Mouse (Mus musculus): ENCODE results near the gene Rpl13a. TPM values are rescaled to one million over a fixed set of nuclear protein-coding genes. Genes with fewer than 3 reads are reported as not detected.

The Rpl13a gene
- polyA plus RNA-seq (2015; fragmentation: Nextera tagmentation; extraction: Ambion mirVana), result 1,221 and 1,252 TPM in 2 replicates

GRCm38 (mm10) chr7:45128624-45129246, at the start of gene Rpl13a:
Gene Rpl13a (minus strand): TSS chr7:45128761.

DNA sequence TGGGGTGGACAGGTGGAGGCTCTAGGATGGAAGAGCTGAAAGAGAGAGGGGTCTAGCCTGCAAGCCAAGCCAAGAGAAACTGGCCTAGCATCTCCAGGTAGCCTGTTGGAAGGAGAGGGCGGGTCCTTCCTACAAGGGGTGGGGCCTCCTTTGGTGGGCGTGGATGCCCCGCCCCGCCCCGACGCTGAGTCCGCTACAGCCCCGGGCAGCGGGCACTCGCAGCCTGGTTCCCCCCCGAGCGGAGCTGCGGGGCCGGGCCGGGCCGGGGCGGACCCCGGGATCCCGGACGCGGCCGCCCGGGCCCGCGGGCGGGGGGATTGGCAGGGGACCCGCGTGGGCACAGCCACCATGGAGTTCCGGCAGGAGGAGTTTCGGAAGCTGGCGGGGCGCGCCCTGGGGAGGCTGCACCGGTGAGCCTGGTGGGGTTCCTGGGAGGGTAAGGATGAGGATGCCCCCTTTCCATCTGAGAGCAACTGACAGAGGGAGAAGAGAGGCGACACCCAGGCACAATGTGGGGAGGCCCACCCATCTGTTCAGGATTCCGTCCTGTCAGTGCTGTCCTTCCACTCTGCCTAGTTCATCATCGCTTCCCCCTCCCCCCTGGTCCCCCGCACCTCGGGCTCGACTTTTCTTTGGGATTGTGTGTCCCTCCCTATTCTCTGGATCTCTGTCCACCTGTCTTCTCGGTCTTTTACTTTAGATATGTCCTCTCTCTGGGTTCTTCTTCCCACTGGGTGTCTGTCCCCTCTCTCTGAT, 35.4 kb upstream of the Rpl13a start, which contains the start of gene Slc17a7:
Slc17a7 (plus strand) TSS at position 215 of the 756 bp plus-strand sequence.

GRCm38 (mm10) chr7:45154096-45154992, 25.8 kb upstream of the Rpl13a start, which contains the start of the genes Pih1d1 and Aldh16a1:
Gene Pih1d1 (plus strand): TSS chr7:45154303.
Gene Aldh16a1 (minus strand): TSS chr7:45154584.

DNA sequence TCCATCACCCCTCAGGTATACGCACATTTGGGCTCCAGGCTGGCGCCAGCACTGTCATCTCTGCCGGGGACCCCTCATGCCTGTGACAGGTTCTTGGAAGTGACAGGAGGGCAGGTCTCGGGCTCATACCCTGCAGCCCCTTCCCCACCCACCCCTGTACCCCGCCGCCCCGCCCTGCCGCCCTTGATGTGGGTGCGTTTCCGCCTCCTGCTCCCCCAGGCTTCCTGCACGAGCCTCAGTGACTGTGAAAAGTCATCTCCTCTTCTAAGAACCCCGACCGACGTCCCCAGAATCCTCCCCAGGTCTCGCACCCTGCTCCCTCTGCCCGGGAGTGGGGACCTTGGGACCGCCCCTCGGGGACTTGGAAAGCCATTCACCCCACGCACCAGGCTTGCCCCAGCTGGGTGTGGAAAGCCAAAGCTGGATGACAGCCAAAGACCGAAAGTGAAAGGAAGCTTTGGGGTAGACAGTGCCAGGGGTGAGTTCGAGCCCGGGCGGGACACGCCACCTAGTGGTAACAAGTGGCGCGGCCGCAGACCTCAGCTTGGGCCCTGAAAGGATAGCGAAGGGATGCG, 7.5 kb upstream of the Rpl13a start, which contains the start of the genes Gm45713 and Flt3l:
Gm45713 (minus strand) TSS at position 239 of the 575 bp plus-strand sequence.
Flt3l (minus strand) TSS at position 440 of the 575 bp plus-strand sequence.

GRCm38 (mm10) chr7:45124224-45125143, 4.1 kb downstream of the Rpl13a start, which contains the start of gene Rps11:
Gene Rps11 (minus strand): TSS chr7:45124439.

DNA sequence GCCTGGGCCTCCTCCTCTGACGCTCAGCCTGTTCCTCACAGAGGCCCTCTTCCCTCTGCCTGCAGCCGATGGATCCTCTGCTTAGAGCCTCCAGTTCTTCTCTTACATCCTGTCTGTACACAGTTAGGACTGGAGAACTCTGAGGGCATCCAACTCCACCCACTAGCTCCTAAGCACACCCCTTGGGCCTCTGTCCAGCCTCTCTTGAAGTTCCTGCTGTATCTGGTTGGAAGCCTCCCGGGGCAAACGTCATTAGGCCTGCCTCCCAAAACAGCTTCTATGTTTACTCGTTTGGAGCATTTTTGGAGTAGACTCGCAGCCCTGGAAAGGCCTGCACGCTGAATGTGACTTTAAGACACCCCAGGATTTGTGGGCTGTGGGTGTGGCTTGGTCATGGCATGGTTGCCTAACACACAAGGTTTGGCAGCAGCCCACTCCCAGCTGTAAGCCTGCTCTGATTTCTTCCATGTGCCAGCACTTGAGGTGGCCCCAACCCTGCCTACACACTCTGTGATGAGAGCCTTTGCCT, 24.8 kb downstream of the Rpl13a start, which contains the start of gene Fcgrt:
Fcgrt (minus strand) TSS at position 200 of the 529 bp plus-strand sequence.

DNA sequence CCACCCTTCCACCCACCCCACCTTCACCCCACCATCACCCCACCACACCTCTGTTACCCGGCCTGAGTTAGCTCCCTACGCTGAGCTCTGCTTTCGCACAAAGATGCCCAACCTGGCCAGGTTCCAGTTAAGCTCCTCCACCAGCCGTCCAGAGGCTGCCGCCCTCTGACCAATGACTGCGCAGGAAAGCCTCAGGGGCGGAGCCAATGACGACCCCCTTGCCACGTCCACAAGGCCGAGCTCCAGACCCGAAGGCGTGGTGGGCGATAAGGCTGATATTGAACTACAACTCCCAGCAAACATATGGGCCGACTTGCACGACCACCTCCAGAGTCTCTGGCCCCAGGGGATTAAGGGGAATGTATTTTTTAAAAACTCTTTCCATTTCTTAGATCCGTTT, 36.5 kb downstream of the Rpl13a start, which contains the start of gene Rcn3:
Rcn3 (minus strand) TSS at position 174 of the 400 bp plus-strand sequence.

MicroRNA genes within 50 kb of the gene (microRNA counts, 519-probe panel; counts per million panel counts)
- microRNA mmu-miR-150, result 3,260 counts per million, percentile 53 among the panel's probes with 10 or more counts

Small RNAs within 50 kb of the gene (microRNA-seq; reads per million reads assigned to microRNA genes)
- gene Mir150 (67.4 reads per million, percentile 43 among the genes with 10 or more reads in this experiment), gene Mir5121 (20.4 reads per million, percentile 28 among the genes with 10 or more reads in this experiment), gene Mir7055 (not detected)

Other genes starting within 250 kb of the Rpl13a start
- 56.3 and 58.9 TPM in 2 replicates for gene Med25, start 236.0 kb downstream of the Rpl13a start, polyA plus RNA-seq (2015; fragmentation: Nextera tagmentation; extraction: Ambion mirVana)
- 27.5 and 29.3 TPM in 2 replicates for gene Fuz, start 232.7 kb downstream of the Rpl13a start, polyA plus RNA-seq (2015; fragmentation: Nextera tagmentation; extraction: Ambion mirVana)
- 32.3 and 40.8 TPM in 2 replicates for gene Ap2a1, start 199.3 kb downstream of the Rpl13a start, polyA plus RNA-seq (2015; fragmentation: Nextera tagmentation; extraction: Ambion mirVana)
- 0.23 and 0.39 TPM in 2 replicates for gene Tsks, start 185.6 kb downstream of the Rpl13a start, polyA plus RNA-seq (2015; fragmentation: Nextera tagmentation; extraction: Ambion mirVana)
- 10.1 and 10.3 TPM in 2 replicates for gene Cpt1c, start 153.9 kb downstream of the Rpl13a start, polyA plus RNA-seq (2015; fragmentation: Nextera tagmentation; extraction: Ambion mirVana)
- 237 and 244 TPM in 2 replicates for gene Prmt1, start 142.2 kb downstream of the Rpl13a start, polyA plus RNA-seq (2015; fragmentation: Nextera tagmentation; extraction: Ambion mirVana)
- gene Irf3, start 131.1 kb downstream of the Rpl13a start, polyA plus RNA-seq (2015; fragmentation: Nextera tagmentation; extraction: Ambion mirVana), result 52.3 and 56.8 TPM in 2 replicates
- gene Bcl2l12, start 130.0 kb downstream of the Rpl13a start, polyA plus RNA-seq (2015; fragmentation: Nextera tagmentation; extraction: Ambion mirVana), result 31.9 and 33.3 TPM in 2 replicates
- 22.9 and 24.6 TPM in 2 replicates for gene Scaf1, start 112.4 kb downstream of the Rpl13a start, polyA plus RNA-seq (2015; fragmentation: Nextera tagmentation; extraction: Ambion mirVana)
- 342 and 359 TPM in 2 replicates for gene Rras, start 110.8 kb downstream of the Rpl13a start, polyA plus RNA-seq (2015; fragmentation: Nextera tagmentation; extraction: Ambion mirVana)
- gene Prr12, start 75.9 kb downstream of the Rpl13a start, polyA plus RNA-seq (2015; fragmentation: Nextera tagmentation; extraction: Ambion mirVana), result 4.3 and 5.6 TPM in 2 replicates
- 33.7 and 38.6 TPM in 2 replicates for gene Nosip, start 66.3 kb downstream of the Rpl13a start, polyA plus RNA-seq (2015; fragmentation: Nextera tagmentation; extraction: Ambion mirVana)
- gene Prrg2, start 66.1 kb downstream of the Rpl13a start, polyA plus RNA-seq (2015; fragmentation: Nextera tagmentation; extraction: Ambion mirVana), result 22.6 and 23.4 TPM in 2 replicates
- 345 and 360 TPM in 2 replicates for gene Rcn3, start 36.5 kb downstream of the Rpl13a start, polyA plus RNA-seq (2015; fragmentation: Nextera tagmentation; extraction: Ambion mirVana)
- gene Fcgrt, start 24.9 kb downstream of the Rpl13a start, polyA plus RNA-seq (2015; fragmentation: Nextera tagmentation; extraction: Ambion mirVana), result 134 and 152 TPM in 2 replicates
- gene Rps11, start 4.3 kb downstream of the Rpl13a start, polyA plus RNA-seq (2015; fragmentation: Nextera tagmentation; extraction: Ambion mirVana), result 1,079 and 1,156 TPM in 2 replicates
- 0.22 and 0.60 TPM in 2 replicates for gene Gm45713, start 7.5 kb upstream of the Rpl13a start, polyA plus RNA-seq (2015; fragmentation: Nextera tagmentation; extraction: Ambion mirVana)
- 3.5 and 4.9 TPM in 2 replicates for gene Flt3l, start 7.7 kb upstream of the Rpl13a start, polyA plus RNA-seq (2015; fragmentation: Nextera tagmentation; extraction: Ambion mirVana)
- 52.0 and 54.3 TPM in 2 replicates for gene Pih1d1, start 25.5 kb upstream of the Rpl13a start, polyA plus RNA-seq (2015; fragmentation: Nextera tagmentation; extraction: Ambion mirVana)
- gene Aldh16a1, start 25.8 kb upstream of the Rpl13a start, polyA plus RNA-seq (2015; fragmentation: Nextera tagmentation; extraction: Ambion mirVana), result 19.3 and 21.1 TPM in 2 replicates
- 0.08 TPM in 1 of 2 replicates, not detected in the other for gene Slc17a7, start 35.2 kb upstream of the Rpl13a start, polyA plus RNA-seq (2015; fragmentation: Nextera tagmentation; extraction: Ambion mirVana)
- not detected in 2 replicates for gene Gfy, start 50.8 kb upstream of the Rpl13a start, polyA plus RNA-seq (2015; fragmentation: Nextera tagmentation; extraction: Ambion mirVana)
- gene Pth2, start 52.2 kb upstream of the Rpl13a start, polyA plus RNA-seq (2015; fragmentation: Nextera tagmentation; extraction: Ambion mirVana), result not detected in 2 replicates
- gene Ccdc155, start 76.1 kb upstream of the Rpl13a start, polyA plus RNA-seq (2015; fragmentation: Nextera tagmentation; extraction: Ambion mirVana), result 0.26 and 0.35 TPM in 2 replicates
- gene Dkkl1, start 83.4 kb upstream of the Rpl13a start, polyA plus RNA-seq (2015; fragmentation: Nextera tagmentation; extraction: Ambion mirVana), result 13.9 and 16.5 TPM in 2 replicates
- 39.4 and 41.4 TPM in 2 replicates for gene Tead2, start 87.0 kb upstream of the Rpl13a start, polyA plus RNA-seq (2015; fragmentation: Nextera tagmentation; extraction: Ambion mirVana)
- 4.2 and 18.7 TPM in 2 replicates for gene Cd37, start 110.4 kb upstream of the Rpl13a start, polyA plus RNA-seq (2015; fragmentation: Nextera tagmentation; extraction: Ambion mirVana)
- gene Slc6a16, start 112.3 kb upstream of the Rpl13a start, polyA plus RNA-seq (2015; fragmentation: Nextera tagmentation; extraction: Ambion mirVana), result not detected in 2 replicates
- not detected in 2 replicates for gene Slc6a21, start 148.8 kb upstream of the Rpl13a start, polyA plus RNA-seq (2015; fragmentation: Nextera tagmentation; extraction: Ambion mirVana)
- 17.6 and 18.0 TPM in 2 replicates for gene Trpm4, start 205.0 kb upstream of the Rpl13a start, polyA plus RNA-seq (2015; fragmentation: Nextera tagmentation; extraction: Ambion mirVana)
- gene Hrc, start 206.5 kb upstream of the Rpl13a start, polyA plus RNA-seq (2015; fragmentation: Nextera tagmentation; extraction: Ambion mirVana), result 0.17 and 0.27 TPM in 2 replicates
- 0.91 and 2.1 TPM in 2 replicates for gene Ppfia3, start 238.3 kb upstream of the Rpl13a start, polyA plus RNA-seq (2015; fragmentation: Nextera tagmentation; extraction: Ambion mirVana)
- gene Lin7b, start 241.8 kb upstream of the Rpl13a start, polyA plus RNA-seq (2015; fragmentation: Nextera tagmentation; extraction: Ambion mirVana), result 23.4 and 26.6 TPM in 2 replicates